Mouse (Mus musculus) myocyte (in vitro differentiated cells): ENCODE measurements around the gene Casc4. TPM values are rescaled to one million over a fixed set of nuclear protein-coding genes. Genes with fewer than 3 reads are reported as not detected.

ENCODE experiments used
- H3K27me3 ChIP-seq: one replicate; pipeline ENCODE4 v1.6.1; 2011; ENCODE audit not compliant: control insufficient read depth, insufficient read depth, insufficient read length
- H3K36me3 ChIP-seq: one replicate; pipeline ENCODE4 v1.6.1; 2011; ENCODE audit not compliant: control insufficient read depth, insufficient read depth
- H3K4me2 ChIP-seq: one replicate; pipeline ENCODE4 v1.6.1; 2011; ENCODE audit warnings: low read depth, control low read depth
- H3K4me3 ChIP-seq: one replicate; pipeline ENCODE4 v1.5.1; 2011; ENCODE audit warnings: mild to moderate bottlenecking, control low read depth, moderate library complexity
- H3K79me2 ChIP-seq: one replicate; pipeline ENCODE4 v1.6.1; 2011; ENCODE audit not compliant: control insufficient read depth, insufficient read depth
- H3ac ChIP-seq: one replicate; pipeline ENCODE4 v1.6.1; 2011; ENCODE audit not compliant: control insufficient read depth, insufficient read length
- CEBPB ChIP-seq: IDR thresholded peaks from 2 replicates; pipeline ENCODE4 v1.6.1; 2011; ENCODE audit warnings: mild to moderate bottlenecking, moderate library complexity; ENCODE audit not compliant: poor library complexity, insufficient read depth, severe bottlenecking
- E2F4 ChIP-seq: IDR thresholded peaks from one replicate; pipeline ENCODE4 v1.6.1; 2011; ENCODE audit warnings: mild to moderate bottlenecking, control low read depth, moderate library complexity; ENCODE audit not compliant: insufficient read depth
- MAX ChIP-seq: IDR thresholded peaks from one replicate; pipeline ENCODE4 v1.6.1; 2011; ENCODE audit warnings: low read depth, mild to moderate bottlenecking, control low read depth
- MYOD1 ChIP-seq, 3 experiments: IDR thresholded peaks; one replicate each; pipeline ENCODE4 v1.6.1; 2011; ENCODE audit warnings: control low read depth in 2 of 3, low read depth in 2 of 3, mild to moderate bottlenecking in 2 of 3, moderate library complexity in 1 of 3; ENCODE audit not compliant: insufficient read length in 2 of 3, control insufficient read depth in 1 of 3
- MYOG ChIP-seq, 3 experiments: IDR thresholded peaks; one replicate each; pipeline ENCODE4 v1.6.1; 2011; ENCODE audit warnings: control low read depth in 2 of 3, low read depth in 2 of 3, mild to moderate bottlenecking in 2 of 3; ENCODE audit not compliant: insufficient read length in 2 of 3, control insufficient read depth in 1 of 3, insufficient read depth in 1 of 3
- POLR2A ChIP-seq: IDR thresholded peaks from one replicate; pipeline ENCODE4 v1.6.1; 2011; ENCODE audit warnings: low read depth, mild to moderate bottlenecking, control low read depth, moderate library complexity; ENCODE audit not compliant: insufficient read length
- POLR2AphosphoS2 ChIP-seq: IDR thresholded peaks from one replicate; pipeline ENCODE4 v1.6.1; 2011; ENCODE audit warnings: low read depth, control low read depth; ENCODE audit not compliant: insufficient read length
- REST ChIP-seq: IDR thresholded peaks from one replicate; pipeline ENCODE4 v1.6.1; 2011; ENCODE audit warnings: mild to moderate bottlenecking, control low read depth, moderate library complexity; ENCODE audit not compliant: insufficient read depth, insufficient read length
- SRF ChIP-seq: IDR thresholded peaks from one replicate; pipeline ENCODE4 v1.6.1; 2011; ENCODE audit warnings: low read depth; ENCODE audit not compliant: control insufficient read depth, insufficient read length
- TCF12 ChIP-seq: IDR thresholded peaks from one replicate; pipeline ENCODE4 v1.6.1; 2011; ENCODE audit warnings: mild to moderate bottlenecking, control low read depth; ENCODE audit not compliant: poor library complexity, insufficient read depth, severe bottlenecking
- TCF3 ChIP-seq: IDR thresholded peaks from one replicate; pipeline ENCODE4 v1.6.1; 2011; ENCODE audit warnings: low read depth, control low read depth; ENCODE audit not compliant: insufficient read length
- USF1 ChIP-seq: IDR thresholded peaks from one replicate; pipeline ENCODE4 v1.6.1; 2011; ENCODE audit warnings: low read depth, mild to moderate bottlenecking, control low read depth, moderate library complexity
- polyA plus RNA-seq: library from polyadenylated mRNA; unstranded; fragments of >200 nt; fragmentation: generic; extraction: Trizol; gene quantifications from one replicate; pipeline ENCODE4 v1.2.1, GENCODE M21; 2012; ENCODE audit warnings: missing spikeins

Casc4 gene
- polyA plus RNA-seq, 1 experiment = 5.3 TPM

DNA sequence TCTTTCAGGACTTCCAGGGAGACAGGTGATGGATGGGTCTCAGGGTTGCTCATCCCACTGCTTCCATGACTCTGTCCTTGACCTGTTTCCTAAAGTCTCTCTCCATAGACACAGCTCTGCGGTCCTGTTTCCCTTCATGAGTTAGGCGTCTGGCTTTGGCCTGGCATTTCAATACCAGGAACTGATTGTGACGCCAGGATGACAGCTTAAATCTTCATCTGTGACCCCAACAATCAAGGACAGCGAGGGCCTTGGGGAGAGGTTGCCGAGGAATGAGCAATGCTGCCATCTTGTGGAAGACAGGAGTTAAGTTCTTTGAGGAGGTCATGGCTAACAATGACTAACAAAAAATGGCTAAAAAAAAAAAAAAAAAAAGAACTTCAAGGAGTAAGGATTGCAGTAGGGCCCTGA, 34.3 kb upstream of the Casc4 start:
- no peaks in the 10 kb centered on the region for H3K79me2 ChIP-seq
- H3K27me3 ChIP-seq = no peaks in the 10 kb centered on the region
- peak overlapping the region; percentile 28 for H3K4me2 ChIP-seq
- H3ac ChIP-seq = no peak overlapping the region
- no peak for TF ChIP-seq TCF12
- no peak for TF ChIP-seq TCF3
- no peak overlapping the region for H3K4me3 ChIP-seq
- no peaks in the 10 kb centered on the region for H3K36me3 ChIP-seq

DNA sequence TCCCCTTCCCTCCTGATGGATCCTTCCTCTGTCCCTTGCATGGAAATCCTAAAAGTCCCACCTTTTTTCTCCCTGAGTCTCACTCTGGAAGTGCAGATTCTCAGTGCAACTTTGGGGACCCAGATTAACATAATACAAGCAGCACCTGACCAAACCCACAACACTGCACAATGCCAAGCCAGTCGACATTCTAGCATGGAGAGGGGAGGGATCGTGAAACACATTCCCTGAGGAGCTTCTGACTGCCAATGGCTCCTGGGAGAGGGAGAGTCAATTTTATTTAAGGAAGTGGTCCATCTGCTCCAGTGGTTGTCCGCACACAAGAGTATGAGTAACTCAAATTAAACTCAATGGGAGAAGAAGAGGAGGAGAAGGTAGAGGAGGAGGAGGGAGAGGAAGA, 31.8 kb upstream of the Casc4 start:
- Histone ChIP-seq H3K36me3 (no peaks in the 10 kb centered on the region), H3K79me2 (no peaks in the 10 kb centered on the region), H3K4me3 (no peak overlapping the region), H3K27me3 (no peaks in the 10 kb centered on the region), H3ac (no peak overlapping the region), H3K4me2 (no peak overlapping the region)
- TF ChIP-seq E2F4 (no peak), POLR2AphosphoS2 (no peak), REST (no peak), MYOG (IDR thresholded peaks at IDR 0.05; ENCODE audit: control insufficient read depth in 1 of 3, insufficient read depth in 1 of 3, insufficient read length in 2 of 3, low read depth in 2 of 3) (no peak), TCF12 (no peak), MYOD1 (IDR thresholded peaks at IDR 0.05; ENCODE audit: control insufficient read depth in 1 of 3, insufficient read length in 2 of 3, low read depth in 2 of 3) (no peak)

- TF ChIP-seq POLR2A (no peak), E2F4 (no peak), MAX (no peak), SRF (no peak), MYOG (IDR thresholded peaks at IDR 0.05; ENCODE audit: control insufficient read depth in 1 of 3, insufficient read depth in 1 of 3, insufficient read length in 2 of 3, low read depth in 2 of 3) (no peak), CEBPB (no peak), TCF12 (no peak)
- H3K27me3 ChIP-seq = no peaks in the 10 kb centered on the region
- no peak overlapping the region for H3ac ChIP-seq
- no peak overlapping the region for H3K4me2 ChIP-seq
- no peaks in the 10 kb centered on the region for H3K79me2 ChIP-seq
- H3K4me3 ChIP-seq = no peak overlapping the region
- no peaks in the 10 kb centered on the region for H3K36me3 ChIP-seq
Observed at GRCm38 (mm10) chr2:121841453-121841852, 25.3 kb upstream of the Casc4 start.

- Histone ChIP-seq H3K4me2 (no peak overlapping the region), H3K36me3 (no peaks in the 10 kb centered on the region), H3ac (no peak overlapping the region), H3K79me2 (no peaks in the 10 kb centered on the region), H3K4me3 (no peak overlapping the region), H3K27me3 (no peaks in the 10 kb centered on the region)
- TF ChIP-seq CEBPB = no peak
Observed at GRCm38 (mm10) chr2:121842249-121842648, 24.5 kb upstream of the Casc4 start.

DNA sequence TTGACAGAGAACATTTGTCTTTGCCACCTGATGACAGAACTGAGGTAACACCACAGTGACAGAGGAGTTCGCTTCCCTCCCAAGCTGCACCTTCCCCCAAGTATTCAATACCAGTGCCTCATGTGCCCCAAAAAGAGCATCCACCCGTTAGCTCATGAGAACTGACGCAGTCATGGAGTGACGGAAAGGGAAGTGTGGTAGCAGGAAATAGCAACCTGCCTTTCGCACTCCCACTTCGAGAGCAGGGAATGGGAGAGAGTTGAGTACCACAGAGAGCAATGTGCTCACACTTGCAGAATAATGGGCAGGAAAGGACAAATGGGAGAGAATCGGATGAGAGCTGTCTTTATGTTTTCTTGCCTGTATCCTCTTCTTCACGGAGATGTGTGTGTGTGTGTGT, 20.7 kb upstream of the Casc4 start:
- H3ac ChIP-seq = no peak overlapping the region
- H3K79me2 ChIP-seq = no peaks in the 10 kb centered on the region
- H3K36me3 ChIP-seq = no peaks in the 10 kb centered on the region
- H3K4me2 ChIP-seq = no peak overlapping the region
- TF ChIP-seq REST (no peak), USF1 (no peak), MYOG (IDR thresholded peaks at IDR 0.05; ENCODE audit: control insufficient read depth in 1 of 3, insufficient read depth in 1 of 3, insufficient read length in 2 of 3, low read depth in 2 of 3) (no peak), TCF3 (no peak), POLR2A (no peak), MYOD1 (IDR thresholded peaks at IDR 0.05; ENCODE audit: control insufficient read depth in 1 of 3, insufficient read length in 2 of 3, low read depth in 2 of 3) (no peak), POLR2AphosphoS2 (no peak), CEBPB (no peak), MAX (no peak), SRF (no peak), TCF12 (no peak), E2F4 (no peak)
- H3K4me3 ChIP-seq = no peak overlapping the region
- no peaks in the 10 kb centered on the region for H3K27me3 ChIP-seq

DNA sequence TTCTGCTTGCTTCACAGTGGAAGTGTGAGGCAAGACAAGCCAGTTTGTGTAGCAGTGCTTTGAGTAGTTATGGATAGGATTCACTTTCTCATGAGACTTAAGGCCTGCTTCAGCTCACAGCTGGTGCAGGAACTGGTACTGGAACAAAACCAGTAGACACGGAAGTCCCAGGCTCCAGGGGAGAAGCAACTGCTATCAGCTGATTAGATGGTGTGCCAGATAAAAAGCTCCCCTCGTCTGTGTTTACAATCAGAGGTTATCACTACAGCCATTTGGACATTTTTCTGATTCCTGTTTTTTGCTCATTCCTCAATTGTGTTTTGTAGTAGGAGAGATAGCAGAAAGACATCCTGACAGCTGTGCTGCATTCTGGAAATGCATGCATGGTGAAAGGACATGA, 14.7 kb upstream of the Casc4 start:
- Histone ChIP-seq H3K79me2 (no peaks in the 10 kb centered on the region), H3K4me2 (no peak overlapping the region)
- TF ChIP-seq E2F4 = no peak
- TF ChIP-seq POLR2AphosphoS2 = no peak
- TF ChIP-seq REST = no peak
- TF ChIP-seq USF1 = no peak
- no peak for TF ChIP-seq CEBPB
- TF ChIP-seq SRF = no peak
- no peak for TF ChIP-seq TCF12

More for the DNA sequence above, 14.7 kb upstream of the Casc4 start:
- no peak overlapping the region for H3K4me3 ChIP-seq
- no peaks in the 10 kb centered on the region for H3K36me3 ChIP-seq
- H3K27me3 ChIP-seq = no peaks in the 10 kb centered on the region
- no peak overlapping the region for H3ac ChIP-seq
